Mouse (Mus musculus): Measurements from ENCODE around the gene Ccdc124.

Ccdc124 gene

DNA sequence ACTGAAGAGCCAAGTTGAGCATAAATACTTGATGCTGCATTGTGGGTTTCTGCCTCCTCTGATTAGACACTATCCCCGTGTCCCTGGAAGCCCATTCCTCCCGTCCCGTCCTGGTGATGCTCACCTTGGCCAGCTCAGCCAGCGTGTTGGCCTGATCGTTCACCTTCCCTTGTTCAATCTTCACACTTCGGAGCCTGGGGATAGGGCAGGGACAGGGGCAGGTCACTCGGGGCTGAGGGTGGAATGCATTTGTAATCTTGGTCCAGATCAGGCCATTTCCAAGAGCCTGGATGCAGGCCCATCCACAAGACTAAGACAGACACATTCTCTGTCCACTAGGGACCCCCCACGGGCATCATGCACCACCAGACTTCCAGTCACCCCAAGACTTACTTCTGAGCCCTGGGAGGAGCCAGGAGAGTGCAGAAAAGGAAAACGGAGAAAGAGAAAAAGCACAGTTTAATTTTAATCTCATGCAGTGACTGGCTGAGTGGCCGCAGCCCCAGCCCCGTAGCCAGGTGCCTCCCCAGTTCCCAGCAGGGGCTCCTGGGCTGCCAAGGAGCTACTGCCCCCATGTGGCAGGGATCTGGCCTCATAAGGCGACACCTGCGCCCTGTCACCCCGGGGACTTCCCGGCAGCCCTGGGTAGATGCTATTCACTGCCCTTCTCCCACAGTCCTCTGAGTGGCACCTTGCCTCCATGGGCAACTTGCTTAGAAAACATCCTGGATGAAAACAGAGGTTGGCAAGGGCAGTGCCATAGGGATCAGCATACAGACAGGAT lies 27.2 kb downstream of the Ccdc124 start:
- DNase-seq (ENCODE audit: low spot score in 2 of 2): no peak

DNA sequence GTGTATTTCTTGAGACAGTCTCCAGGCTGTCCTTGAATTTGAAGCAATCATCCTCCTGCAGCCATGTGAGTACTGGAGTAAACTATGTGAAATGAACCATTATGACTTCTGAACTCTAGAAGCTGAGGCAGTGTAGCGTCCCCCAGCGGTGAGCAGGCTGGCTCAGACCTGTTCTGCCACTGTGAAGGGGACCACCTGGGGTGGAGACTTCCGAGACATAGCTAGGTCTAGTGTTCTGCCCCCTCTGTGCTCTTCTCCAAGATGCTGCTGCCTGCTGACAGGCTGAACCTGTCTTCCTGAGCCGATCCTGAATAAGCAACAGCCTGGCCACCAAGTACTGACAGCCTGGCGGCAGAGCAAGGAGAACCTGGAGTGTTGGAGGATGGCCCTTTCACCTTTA lies 28.6 kb downstream of the Ccdc124 start:
- DNase-seq (ENCODE audit: low spot score in 2 of 2): no peak

DNA sequence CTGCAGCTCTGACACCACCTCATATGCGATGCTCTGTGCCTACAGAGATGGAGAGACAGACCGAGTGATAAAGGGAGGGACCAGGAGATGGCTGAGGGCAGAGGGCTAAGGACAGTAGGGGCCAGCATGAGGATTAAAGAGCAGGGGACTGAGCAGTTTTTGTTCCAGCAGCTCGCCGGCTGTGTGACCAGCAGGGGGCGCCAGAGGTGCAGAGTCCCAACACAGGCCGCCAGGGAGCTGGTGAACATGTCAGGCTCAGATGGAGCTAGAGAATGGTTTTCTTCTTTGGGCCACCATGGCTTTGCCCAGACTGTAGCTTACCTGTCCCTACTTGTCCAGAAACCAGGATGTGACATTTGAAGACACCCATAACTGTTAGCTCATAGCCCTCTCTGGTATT lies 29.2 kb downstream of the Ccdc124 start:
- peak in 1 of 2 experiments; percentile 90 for DNase-seq (ENCODE audit: low spot score in 2 of 2)

DNA sequence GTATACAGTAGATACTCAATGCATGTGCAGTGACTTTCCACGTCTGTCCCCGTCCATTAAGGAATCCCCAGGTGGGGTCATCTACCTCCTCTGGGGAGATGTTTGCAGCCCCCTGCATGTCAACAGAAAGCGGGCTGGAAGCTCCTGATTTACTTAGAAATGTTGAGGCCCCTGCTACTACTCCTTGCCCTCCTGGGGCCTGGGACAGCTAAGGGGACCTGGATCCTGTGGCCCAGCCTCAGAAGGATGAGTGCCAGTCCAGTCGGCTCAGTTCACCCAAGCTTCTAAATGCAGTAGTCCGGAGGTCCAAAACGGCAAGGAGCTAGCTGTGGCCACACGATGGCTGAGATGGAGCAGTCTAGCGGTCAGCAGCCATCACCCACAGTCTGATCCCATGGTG lies 29.8 kb downstream of the Ccdc124 start:
- DNase-seq (ENCODE audit: low spot score in 2 of 2): no peak

DNA sequence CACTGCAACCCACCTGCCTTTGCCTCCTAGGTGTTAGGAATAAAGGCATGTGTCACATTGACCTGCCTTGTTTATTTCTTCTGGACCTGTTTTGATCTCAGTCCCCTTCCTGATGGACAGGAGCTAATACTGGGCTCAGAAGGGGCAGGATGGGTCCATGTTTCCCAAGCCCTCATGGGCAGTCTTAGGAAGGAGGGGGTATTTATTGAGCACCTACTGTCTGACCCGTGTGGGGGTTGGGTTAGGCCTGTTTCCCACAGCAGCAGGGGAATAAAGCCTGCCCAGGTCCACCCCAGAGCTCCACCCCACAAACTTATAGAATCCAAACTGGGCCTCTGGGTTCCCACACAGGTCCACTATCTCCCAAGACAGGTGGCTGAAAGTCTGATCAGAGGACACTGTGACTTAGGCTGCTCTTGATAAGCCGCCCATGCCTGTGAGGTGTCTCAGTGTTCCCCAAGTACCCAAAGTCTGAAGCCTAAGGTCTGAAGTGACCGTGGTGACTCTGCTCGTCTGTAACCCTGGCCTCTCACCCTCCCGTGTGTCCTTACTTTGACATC lies 30.4 kb downstream of the Ccdc124 start:
- no peak for DNase-seq (ENCODE audit: low spot score in 2 of 2)

DNA sequence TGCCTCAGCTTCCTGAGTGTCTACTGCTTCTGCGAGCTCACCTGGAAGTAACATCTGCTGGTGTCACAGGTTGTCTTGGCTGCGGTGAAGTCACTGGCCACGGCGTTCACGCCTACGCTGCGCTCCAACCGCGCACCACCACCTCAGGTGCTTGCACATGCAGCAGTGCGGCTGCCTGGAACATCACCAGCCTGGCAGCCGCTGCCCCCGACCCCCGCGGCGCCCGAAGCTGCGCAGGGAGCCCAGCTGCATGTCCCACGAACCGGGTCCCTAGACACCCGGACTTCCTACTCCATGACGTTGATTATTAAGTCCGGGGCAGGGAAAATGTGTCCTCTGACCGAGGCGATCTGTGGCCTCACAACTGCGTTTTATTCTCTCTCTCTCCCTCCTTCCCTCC lies 31.3 kb downstream of the Ccdc124 start:
- no peak for DNase-seq (ENCODE audit: low spot score in 2 of 2)

DNA sequence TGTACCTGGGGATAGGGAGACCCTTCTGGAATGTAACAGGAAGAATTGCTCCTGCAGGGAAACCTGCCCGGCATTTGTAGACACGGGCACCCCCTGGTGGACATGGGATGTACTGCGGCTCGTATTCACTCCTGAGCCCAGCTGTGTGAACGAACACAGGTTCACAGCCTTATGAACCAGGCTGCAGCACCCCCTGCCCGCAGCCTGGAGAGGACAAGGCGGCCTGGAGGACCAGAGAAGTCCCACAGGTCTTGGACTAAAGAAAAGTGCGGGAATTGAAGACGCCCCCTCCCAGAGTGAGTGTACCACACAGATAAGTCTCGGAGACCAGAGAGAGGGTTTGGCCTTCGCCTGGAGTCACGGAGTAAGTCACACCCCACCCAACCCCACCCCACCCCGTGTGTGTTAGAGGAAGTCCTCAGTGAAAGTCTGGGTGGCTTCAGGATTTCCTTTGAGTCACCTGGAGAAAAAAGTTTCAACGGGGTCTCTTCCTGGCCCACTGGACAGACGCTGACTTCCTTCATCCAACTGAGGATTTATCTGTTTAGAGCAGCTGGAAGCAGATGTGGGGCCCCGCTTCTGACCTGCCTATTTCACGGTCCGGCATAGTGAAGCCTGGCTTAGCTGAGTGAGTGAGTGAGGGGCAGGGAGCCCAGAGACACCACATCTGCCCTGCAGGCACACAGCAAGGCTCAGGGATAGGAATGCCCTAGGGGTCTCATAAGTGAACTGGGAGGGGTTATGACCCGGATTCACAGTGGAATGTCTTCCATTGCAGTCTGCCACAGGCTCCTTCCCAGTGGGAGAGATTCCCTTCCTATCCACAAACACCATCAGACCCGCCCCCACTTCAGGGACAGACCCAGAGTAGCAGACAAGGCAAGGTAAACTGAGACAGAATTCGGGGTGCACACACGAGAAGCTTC lies 32.3 kb downstream of the Ccdc124 start:
- DNase-seq (ENCODE audit: low spot score in 2 of 2): peak in 1 of 2 experiments; percentile 92

DNA sequence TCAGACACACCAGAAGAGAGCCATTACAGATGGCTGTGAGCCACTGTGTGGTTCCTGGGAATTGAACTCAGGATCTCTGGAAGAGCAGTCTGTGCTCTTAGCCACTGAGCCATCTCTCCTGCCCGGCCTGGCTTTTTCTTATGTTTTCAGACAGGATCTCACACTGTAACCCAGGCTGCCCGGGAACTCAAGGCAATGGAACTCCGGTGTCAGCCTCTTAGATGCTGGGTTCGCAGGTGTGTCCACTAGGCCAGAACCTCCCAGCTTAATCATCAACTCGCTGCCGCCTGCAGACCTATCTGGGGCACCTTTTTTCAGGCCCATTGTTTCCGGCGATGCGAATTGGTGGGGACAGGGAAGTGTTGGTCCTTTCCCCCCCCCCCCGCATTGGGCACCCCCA lies 33.1 kb downstream of the Ccdc124 start:
- no peak for DNase-seq (ENCODE audit: low spot score in 2 of 2)

DNA sequence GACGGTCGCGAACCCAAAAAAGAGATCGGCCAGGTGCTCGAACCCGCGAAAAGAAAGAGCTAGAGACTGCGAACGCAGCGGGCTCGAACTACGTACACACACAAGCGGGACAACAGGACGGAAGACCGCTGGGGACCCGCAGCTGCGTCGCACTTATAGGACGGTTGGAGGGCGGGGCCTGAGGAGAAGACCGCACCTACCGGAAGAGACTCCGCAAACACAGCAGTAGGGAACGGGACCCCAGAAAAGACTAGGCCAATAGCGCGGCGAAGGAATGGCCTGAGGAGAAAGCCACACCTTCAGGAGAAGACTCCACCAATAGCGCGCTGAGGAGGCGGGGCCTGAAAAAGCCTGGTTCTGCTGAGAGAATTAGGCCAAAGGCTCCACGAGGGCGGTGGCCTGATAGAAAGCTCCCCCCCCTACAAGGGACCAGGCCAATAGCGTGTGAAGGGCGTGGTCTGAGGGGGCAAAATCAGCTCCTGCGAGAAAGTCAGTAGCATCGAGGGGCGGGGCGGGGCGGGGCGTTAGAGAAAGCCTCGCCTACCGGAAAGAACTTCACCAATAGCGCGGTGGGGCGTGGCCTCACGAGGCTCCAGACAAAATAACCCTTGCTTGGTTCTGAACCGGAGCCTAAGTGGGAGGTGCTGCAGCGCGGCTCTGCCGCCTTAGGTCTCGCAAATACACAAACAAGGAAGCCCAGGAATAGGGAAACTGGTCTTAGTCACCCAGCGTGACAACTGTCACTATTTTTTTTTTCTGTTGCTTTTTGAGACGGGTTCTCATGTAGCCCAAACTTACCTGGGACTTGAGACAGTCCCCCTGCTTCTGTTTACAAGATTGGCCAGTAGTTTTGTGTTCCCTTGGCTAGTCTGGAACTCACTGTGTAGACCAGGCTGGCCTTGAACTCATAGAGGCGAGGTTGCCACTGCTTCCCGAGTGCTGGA lies 34.1 kb downstream of the Ccdc124 start, which contains the start of gene Arrdc2:
Arrdc2 (minus strand) TSS at position 313 of the 944 bp plus-strand sequence.
- DNase-seq (ENCODE audit: low spot score in 2 of 2): peak; percentile 99 to 100

DNA sequence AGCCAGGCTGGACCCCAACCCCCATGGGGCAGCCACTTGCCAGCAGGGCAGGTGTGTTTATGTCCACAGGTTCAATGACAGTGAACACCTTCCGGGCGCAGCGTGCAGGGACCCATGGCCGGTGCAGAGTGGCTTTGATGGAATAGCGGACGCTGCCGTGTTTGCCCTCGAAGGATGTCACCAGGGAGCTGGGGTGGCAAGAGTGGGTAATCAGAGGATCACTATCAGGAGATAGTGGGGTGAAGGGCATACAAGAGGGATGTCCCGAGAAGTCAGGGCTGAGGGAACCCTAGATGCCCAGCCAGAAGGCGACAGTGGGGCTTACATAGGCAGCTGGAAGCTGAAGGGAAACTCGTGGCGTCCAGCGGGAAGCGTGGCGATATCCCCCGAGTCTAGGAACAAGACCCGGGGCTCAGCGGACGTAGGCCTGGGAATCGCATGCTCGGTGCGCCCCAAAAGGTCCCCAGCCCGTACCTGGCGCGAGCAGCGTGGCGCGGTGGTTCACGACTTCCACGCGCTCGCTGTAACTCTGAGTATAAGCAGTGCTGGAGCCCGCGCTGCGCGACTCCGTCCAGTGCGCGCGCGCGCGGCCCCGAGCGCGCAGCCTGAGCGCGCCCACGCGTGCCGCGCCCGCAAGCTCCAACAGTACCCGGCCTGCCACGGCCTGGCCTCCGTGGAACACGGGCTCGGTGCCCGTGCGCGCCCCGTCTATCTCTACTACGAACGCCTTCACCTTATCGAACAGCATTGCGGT lies 34.9 kb downstream of the Ccdc124 start:
- DNase-seq (ENCODE audit: low spot score in 2 of 2): peak in 1 of 2 experiments; percentile 47

DNA sequence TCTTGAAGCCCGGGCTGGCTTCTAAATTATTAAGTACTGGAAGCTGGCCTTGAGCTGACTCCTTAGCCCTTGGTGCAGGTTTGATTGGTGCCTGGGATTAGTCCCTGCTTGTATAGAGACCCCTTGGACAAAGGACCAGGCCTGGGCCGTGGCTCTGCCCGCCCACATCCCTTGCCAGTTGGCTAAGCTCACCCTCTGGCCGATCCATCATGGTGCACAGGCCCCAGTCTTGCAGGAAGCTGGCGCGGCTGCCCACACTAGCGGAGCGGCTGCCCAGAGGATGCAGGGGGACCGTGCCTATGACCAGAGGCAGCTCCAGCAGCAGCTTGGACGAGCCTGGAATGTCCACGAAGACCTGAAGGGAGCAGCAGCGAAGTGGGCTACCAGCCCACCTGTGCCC lies 37.1 kb downstream of the Ccdc124 start:
- no peak for DNase-seq (ENCODE audit: low spot score in 2 of 2)

DNA sequence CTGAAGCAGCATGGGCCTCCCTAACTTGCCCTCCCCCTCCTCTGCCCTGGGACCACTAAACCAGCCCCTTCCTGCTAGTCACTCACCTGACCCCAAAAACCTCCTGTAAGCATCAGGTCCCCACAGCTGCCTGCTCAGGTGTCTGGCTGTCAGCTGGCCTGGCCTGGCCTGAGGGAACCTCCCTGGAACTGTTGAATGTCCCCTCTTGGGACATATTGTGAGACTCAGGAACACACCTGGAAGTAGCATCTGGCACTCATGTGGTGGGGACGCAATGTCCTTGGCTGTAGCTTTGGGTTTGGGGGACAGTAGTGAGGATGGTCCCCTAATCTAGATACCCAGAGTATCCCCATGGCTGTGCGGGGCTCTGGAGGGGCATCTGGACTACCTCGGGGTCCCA lies 39.7 kb downstream of the Ccdc124 start:
- DNase-seq (ENCODE audit: low spot score in 2 of 2): no peak

DNA sequence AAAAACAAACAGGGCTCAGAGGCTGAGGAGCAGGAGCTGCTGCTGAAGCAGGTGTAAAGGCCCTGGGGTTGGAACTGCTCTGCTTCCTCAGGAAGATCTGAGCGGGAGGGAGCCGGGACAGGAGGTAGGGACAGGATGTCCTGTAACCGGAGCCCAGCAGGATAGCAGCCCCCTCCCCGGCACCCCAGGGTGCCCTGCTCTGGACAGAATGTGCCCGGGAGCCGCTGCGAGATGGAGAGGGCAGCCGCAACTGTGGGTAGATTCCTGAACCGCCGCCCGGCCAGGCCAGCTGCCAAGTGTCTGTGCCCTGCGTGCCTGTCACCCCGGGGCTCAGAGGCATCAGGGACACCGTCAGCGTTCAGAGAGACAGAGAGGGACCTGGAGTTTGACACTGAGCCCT lies 40.2 kb downstream of the Ccdc124 start:
- peak in 1 of 2 experiments; percentile 57 for DNase-seq (ENCODE audit: low spot score in 2 of 2)

DNA sequence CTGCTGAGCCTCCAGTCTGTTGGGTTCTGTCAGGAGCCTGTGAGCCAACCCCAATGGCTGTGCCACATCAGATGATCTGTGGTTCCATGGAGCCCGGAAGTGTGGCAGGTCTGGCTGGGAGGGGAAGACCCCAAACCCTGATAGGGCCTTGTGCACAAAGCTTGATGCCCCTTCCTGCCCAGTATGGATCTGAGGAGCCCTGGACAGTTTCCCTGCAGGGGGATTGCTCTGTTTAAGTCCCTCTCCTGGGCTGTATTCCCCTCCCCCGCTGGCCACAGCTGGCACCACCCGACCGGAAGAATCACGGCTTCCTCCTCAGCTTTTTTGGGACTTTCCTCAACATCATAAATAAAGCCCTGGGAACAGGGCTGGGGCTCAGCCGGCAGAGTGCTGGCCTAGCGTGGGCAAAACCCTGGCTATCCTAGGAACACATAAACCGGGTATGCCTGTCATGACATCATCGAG lies 40.7 kb downstream of the Ccdc124 start:
- DNase-seq (ENCODE audit: low spot score in 2 of 2): no peak

DNA sequence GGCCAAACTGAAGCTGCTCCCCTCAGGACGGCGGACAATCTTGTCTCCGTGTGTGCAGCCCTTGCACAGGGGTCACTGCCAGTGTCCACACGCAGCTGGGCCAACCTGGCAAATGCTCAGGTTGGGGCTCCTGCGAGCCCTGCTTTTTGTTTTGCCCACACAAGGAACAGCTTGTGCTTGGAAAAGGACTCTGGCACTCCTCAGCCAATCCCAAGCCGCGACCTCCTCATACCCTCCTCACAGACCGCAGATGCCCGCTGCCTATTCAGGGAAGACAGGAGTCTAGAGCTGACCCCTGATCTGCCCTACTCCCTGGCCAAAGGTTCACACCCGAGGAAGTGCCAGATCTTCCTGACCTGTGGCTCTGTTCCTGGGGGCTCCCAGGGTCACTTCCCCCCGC lies 41.4 kb downstream of the Ccdc124 start:
- DNase-seq (ENCODE audit: low spot score in 2 of 2): no peak

DNA sequence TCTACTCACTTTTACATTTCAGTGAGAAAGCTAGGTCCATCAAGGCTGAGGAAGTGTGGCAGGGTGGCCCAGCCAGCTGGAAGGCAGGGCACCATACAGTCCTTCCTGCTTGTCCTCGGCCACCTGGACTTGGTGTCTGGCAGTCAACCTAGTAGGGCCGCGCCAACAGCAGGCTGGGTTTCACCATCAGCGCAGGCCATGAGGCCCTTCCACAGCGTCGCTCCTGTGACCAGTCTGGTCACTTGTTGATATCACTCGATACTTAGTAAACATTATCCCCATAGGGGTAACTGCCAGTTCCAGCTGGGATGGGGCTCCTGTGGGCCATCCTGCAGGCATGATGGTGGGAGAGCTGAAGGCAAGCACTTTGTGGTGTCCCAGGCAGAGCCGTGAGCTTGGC lies 42.2 kb downstream of the Ccdc124 start:
- no peak for DNase-seq (ENCODE audit: low spot score in 2 of 2)

DNA sequence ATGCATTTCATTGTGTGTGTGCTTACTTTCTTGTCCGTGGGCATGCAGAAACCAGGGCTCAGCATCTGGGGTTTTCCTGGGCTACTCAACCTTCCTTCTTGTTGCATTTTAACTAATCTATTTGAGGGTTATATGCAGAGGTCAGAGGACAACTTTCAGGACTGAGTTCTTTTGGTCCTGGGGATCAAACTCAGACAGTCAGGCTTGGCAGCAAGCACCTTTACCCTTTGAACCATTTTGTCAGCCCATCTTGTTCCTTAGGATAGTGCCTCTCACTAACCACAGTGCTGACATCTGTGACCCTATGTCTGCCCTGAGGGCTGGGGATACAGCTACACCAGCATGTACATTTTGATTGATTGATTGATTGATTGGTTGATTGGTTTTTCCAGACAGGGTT lies 45.9 kb downstream of the Ccdc124 start:
- no peak for DNase-seq (ENCODE audit: low spot score in 2 of 2)

DNA sequence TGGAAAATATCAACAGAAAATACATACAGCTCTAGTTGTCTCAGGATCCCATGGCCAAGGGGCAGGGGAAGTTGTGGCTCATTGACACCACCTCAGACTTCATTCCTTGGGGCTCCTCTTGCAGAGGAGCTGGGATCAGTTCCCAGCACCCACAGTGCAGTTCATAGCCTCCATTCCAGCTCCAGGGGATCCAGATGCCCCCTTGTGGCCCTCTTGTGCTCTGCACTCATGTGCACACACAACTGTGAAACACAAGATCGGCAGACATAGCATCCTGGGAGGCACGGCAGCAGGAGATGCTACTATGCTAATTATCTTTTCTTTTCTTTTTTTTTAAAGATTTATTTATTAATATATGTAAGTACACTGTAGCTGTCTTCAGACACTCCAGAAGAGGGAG lies 46.7 kb downstream of the Ccdc124 start:
- no peak for DNase-seq (ENCODE audit: low spot score in 2 of 2)

DNA sequence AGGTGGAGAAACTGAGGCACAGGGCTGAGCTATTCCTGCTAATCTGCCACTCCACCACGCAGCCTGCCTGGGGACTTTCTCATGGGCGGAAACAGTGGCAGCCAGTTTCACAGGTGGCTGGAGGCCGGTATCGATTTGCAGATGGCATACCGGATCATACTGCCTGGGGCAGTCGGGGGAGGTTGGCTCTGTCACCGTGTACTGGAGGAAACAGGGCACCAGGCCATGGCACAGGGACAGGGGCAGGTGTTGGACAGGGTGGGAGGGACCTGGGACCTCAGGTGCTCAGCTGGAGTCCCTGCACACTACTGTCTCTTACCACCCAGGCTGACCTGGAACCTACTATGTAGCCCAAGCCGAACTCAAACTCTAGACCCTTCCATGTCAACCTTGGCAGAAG lies 47.9 kb downstream of the Ccdc124 start:
- DNase-seq (ENCODE audit: low spot score in 2 of 2): no peak

DNA sequence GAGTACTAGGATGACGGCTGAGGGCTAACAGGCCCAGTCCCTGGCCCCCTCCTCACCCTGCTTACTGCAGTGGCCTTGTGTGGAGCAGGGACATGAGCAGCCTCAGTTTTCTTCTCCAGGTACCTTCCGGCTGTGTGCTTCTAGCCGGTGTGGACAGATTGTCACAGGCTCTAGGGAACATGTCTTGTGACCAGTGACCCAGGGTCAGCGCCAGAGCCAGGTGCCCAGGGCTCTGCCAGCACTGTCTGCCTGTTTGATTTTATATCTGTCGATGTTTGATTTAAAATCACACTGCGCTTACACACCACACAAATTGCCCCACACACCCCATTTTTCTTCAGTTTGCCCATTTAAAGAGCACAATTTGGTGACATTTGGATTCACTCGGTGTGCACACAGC lies 49.9 kb downstream of the Ccdc124 start:
- no peak for DNase-seq (ENCODE audit: low spot score in 2 of 2)
